In the genomic region with DNA sequence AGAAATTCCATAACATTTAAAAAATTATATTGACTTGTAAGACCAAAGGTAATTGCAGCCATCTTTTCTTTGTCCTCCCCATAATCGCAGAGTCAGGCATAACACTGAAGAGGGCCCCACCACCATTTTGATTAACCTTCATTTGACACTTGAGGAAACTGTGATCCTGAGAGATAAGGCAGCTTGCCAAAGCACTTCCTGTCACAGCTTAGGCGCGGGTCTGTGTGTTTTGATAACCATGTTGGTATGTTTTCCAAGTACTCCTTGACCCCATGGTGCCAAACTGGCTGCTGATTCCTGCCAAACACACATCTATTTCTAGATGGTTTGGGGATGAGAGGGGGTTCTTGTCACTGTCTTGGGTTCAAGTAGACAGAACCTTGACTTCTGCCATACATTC, we compare ENCODE assay signal across 16 mouse cellular contexts. TPM values are rescaled to one million over a fixed set of nuclear protein-coding genes. Genes with fewer than 3 reads are reported as not detected.
DNase-seq lines count a peak whose midpoint lies in the region; ATAC-seq lines count a peak whose summit lies in the region.
"Had no signal": no experiment of that assay in that cellular context is flagged by ENCODE, and none has a peak within 500 bp of the region (broad histone marks: within the 10 kb centered on the region; RNA-seq: fewer than 3 reads in every experiment).

No protein-coding gene starts in this region.

- no peak overlapping the region for H3K4me2 ChIP-seq in kidney, embryonic 16.5 days (replicated peaks; ENCODE audit: low read depth, low read length)
- no peak overlapping the region for H3K4me2 ChIP-seq in neural tube, embryonic 15.5 days
- H3K4me2 ChIP-seq: embryonic facial prominence, embryonic 15.5 days; forebrain, embryonic 15.5 days; intestine, embryonic 15.5 days; lung, embryonic 15.5 days; neural tube, embryonic 13.5 days had no signal

- H3K4me1 ChIP-seq in kidney, embryonic 16.5 days (ENCODE audit: insufficient read depth, low read length): 0 out of 2 replicates have a peak, but pooled peaks cover under 1% of the 10 kb centered on the region
- H3K4me1 ChIP-seq in neural tube, embryonic 15.5 days: no peaks in the 10 kb centered on the region
- H3K4me1 ChIP-seq: embryonic facial prominence, embryonic 15.5 days; forebrain, embryonic 15.5 days; intestine, embryonic 15.5 days; lung, embryonic 15.5 days; neural tube, embryonic 13.5 days had no signal

- no peaks in the 10 kb centered on the region for H3K36me3 ChIP-seq in kidney, embryonic 16.5 days (ENCODE audit: insufficient read depth, low read length)
- no peaks in the 10 kb centered on the region for H3K36me3 ChIP-seq in neural tube, embryonic 15.5 days
- H3K36me3 ChIP-seq: embryonic facial prominence, embryonic 15.5 days; forebrain, embryonic 15.5 days; intestine, embryonic 15.5 days; lung, embryonic 15.5 days; neural tube, embryonic 13.5 days had no signal

- peaks cover 3% of the 10 kb centered on the region for H3K9me3 ChIP-seq in kidney, embryonic 16.5 days (ENCODE audit: low read length)
- 0 out of 2 replicates have a peak, but pooled peaks cover 3% of the 10 kb centered on the region for H3K9me3 ChIP-seq in neural tube, embryonic 15.5 days (replicated peaks)
- H3K9me3 ChIP-seq: embryonic facial prominence, embryonic 15.5 days; forebrain, embryonic 15.5 days; intestine, embryonic 15.5 days; lung, embryonic 15.5 days had no signal

- ATAC-seq in kidney, embryonic 16.5 days (ENCODE audit: low FRiP score, low TSS enrichment): no peak; the same call in 1 of the 2 replicates
- peak; percentile 27 for ATAC-seq in granulocyte monocyte progenitor cell, adult 5-6 weeks (replicated peaks; ENCODE audit: poor library complexity, severe bottlenecking)
- no peak for ATAC-seq in neural tube, embryonic 15.5 days (ENCODE audit: low FRiP score)
- ATAC-seq: forebrain, embryonic 15.5 days; midbrain, embryonic 16.5 days had no signal

- no peak overlapping the region for H3K27ac ChIP-seq in kidney, embryonic 16.5 days (ENCODE audit: low read length)
- no peak overlapping the region for H3K27ac ChIP-seq in neural tube, embryonic 15.5 days (replicated peaks)
- H3K27ac ChIP-seq: embryonic facial prominence, embryonic 15.5 days; forebrain, embryonic 15.5 days; intestine, embryonic 15.5 days; lung, embryonic 15.5 days; neural tube, embryonic 13.5 days had no signal

- H3K9ac ChIP-seq in kidney, embryonic 16.5 days (replicated peaks; ENCODE audit: low read length): no peak overlapping the region
- H3K9ac ChIP-seq in neural tube, embryonic 15.5 days (replicated peaks): no peak overlapping the region
- H3K9ac ChIP-seq: embryonic facial prominence, embryonic 15.5 days; forebrain, embryonic 15.5 days; intestine, embryonic 15.5 days; lung, embryonic 15.5 days; neural tube, embryonic 13.5 days had no signal

- 44% methylated on average over 3 of the region's 3 CpGs for WGBS in kidney, embryonic 16.5 days
- 86% methylated on average over 3 of the region's 3 CpGs for WGBS in neural tube, embryonic 15.5 days

- peak; percentile 24 for DNase-seq in adrenal gland, postnatal 14 days
- DNase-seq in adrenal gland, postnatal 25 days: no peak
- DNase-seq in kidney, adult 9 months: peak; percentile 68
- peak; percentile 53 for DNase-seq in lung, postnatal 25 days (ENCODE audit: low spot score)
- no peak for DNase-seq in cerebellum, adult 11 months
- DNase-seq: heart, postnatal 14 days; left cerebral cortex, postnatal 4 days had no signal

- H3K27me3 ChIP-seq in kidney, embryonic 16.5 days (ENCODE audit: insufficient read depth, low read length): no peaks in the 10 kb centered on the region
- no peaks in the 10 kb centered on the region for H3K27me3 ChIP-seq in neural tube, embryonic 15.5 days (replicated peaks)
- H3K27me3 ChIP-seq: embryonic facial prominence, embryonic 15.5 days; forebrain, embryonic 15.5 days; intestine, embryonic 15.5 days; lung, embryonic 15.5 days; neural tube, embryonic 13.5 days had no signal

- H3K4me3 ChIP-seq in kidney, embryonic 16.5 days (ENCODE audit: low read length): no peak overlapping the region
- no peak overlapping the region for H3K4me3 ChIP-seq in neural tube, embryonic 15.5 days (replicated peaks)
- H3K4me3 ChIP-seq: embryonic facial prominence, embryonic 15.5 days; forebrain, embryonic 15.5 days; intestine, embryonic 15.5 days; lung, embryonic 15.5 days; neural tube, embryonic 13.5 days had no signal

RNA-seq across cellular contexts. Expression of a gene that starts 11.7 kb away (rescaled TPM):
- total RNA-seq in adrenal gland, postnatal 14 days (2021): 25.3 and 27.4 TPM in 2 replicates
- total RNA-seq in adrenal gland, postnatal 25 days (2021): 27.7 and 33.6 TPM in 2 replicates
- 58.6 and 62.0 TPM in 2 replicates for polyA plus RNA-seq in kidney, embryonic 16.5 days (2015; fragmentation: Nextera tagmentation; extraction: Ambion mirVana)
- total RNA-seq in granulocyte monocyte progenitor cell, adult 5-6 weeks (2014; fragmentation: Nextera tagmentation): 2.0 and 5.0 TPM in 2 replicates
- 3.3 and 3.5 TPM in 2 replicates for total RNA-seq in granulocyte monocyte progenitor cell, adult 5-6 weeks (2017)
- polyA plus RNA-seq in neural tube, embryonic 15.5 days (2015; fragmentation: Nextera tagmentation; extraction: Ambion mirVana): 48.3 and 49.9 TPM in 2 replicates

Comparison
In these comparisons a context has a peak if more than half of its experiments do, and no peak if none do; other contexts are left out.
1. DNase-seq: peak in adrenal gland, postnatal 14 days (single experiment), kidney, adult 9 months (single experiment) and lung, postnatal 25 days (single experiment); none in adrenal gland, postnatal 25 days (single experiment) and cerebellum, adult 11 months (single experiment).